Mouse (Mus musculus) hindbrain, embryonic 11.5 days (tissue): ENCODE measurements around the gene Sec23b. TPM values are rescaled to one million over a fixed set of nuclear protein-coding genes. Genes with fewer than 3 reads are reported as not detected.
"Not testable (repeated sequence)": the region's sequence is repeated elsewhere in the genome, so short reads cannot be mapped to it uniquely, and the experiment has no call there.

Experiments used
- ATAC-seq: fragments of 200-750 bp; cut with Nextera tagmentation; 2 replicates; pipeline ENCODE4 v1.8.0; 2017; ENCODE audit warnings: mild to moderate bottlenecking, moderate TSS enrichment, moderate library complexity; ENCODE audit not compliant: low FRiP score
- DNase-seq: peaks from one replicate; pipeline ENCODE4 v3.0.0-alpha.2; 2015; ENCODE audit warnings: low spot score
- H3K27ac ChIP-seq: fragments of 300-500 bp; sonication (generic); 2 replicates; pipeline ENCODE4 v1.5.1; 2014; ENCODE audit warnings: mild to moderate bottlenecking, low read depth, low read length
- H3K27me3 ChIP-seq: fragments of 300-500 bp; sonication (generic); 2 replicates; pipeline ENCODE4 v1.6.1; 2014; ENCODE audit warnings: mild to moderate bottlenecking, low read length, moderate library complexity, mixed read lengths; ENCODE audit not compliant: control insufficient read depth, insufficient read depth
- H3K36me3 ChIP-seq: fragments of 300-500 bp; sonication (generic); 2 replicates; pipeline ENCODE4 v1.6.1; 2014; ENCODE audit warnings: mild to moderate bottlenecking, low read length, moderate library complexity, mixed read lengths; ENCODE audit not compliant: control insufficient read depth, insufficient read depth
- H3K4me1 ChIP-seq: fragments of 300-500 bp; sonication (generic); replicated peaks from 2 replicates; pipeline ENCODE4 v1.6.1; 2014; ENCODE audit warnings: low read length, mixed read lengths; ENCODE audit not compliant: control insufficient read depth, insufficient read depth
- H3K4me2 ChIP-seq: fragments of 300-500 bp; sonication (generic); replicated peaks from 2 replicates; pipeline ENCODE4 v1.6.1; 2014; ENCODE audit warnings: mild to moderate bottlenecking, low read depth, low read length
- H3K4me3 ChIP-seq: fragments of 300-500 bp; sonication (generic); 2 replicates; pipeline ENCODE4 v1.5.1; 2014; ENCODE audit warnings: low read depth, low read length
- H3K9ac ChIP-seq: fragments of 300-500 bp; sonication (generic); 2 replicates; pipeline ENCODE4 v1.6.1; 2014; ENCODE audit warnings: low read depth, low read length
- H3K9me3 ChIP-seq: fragments of 300-500 bp; sonication (generic); 2 replicates; pipeline ENCODE4 v1.6.1; 2016; ENCODE audit warnings: low read length; ENCODE audit not compliant: control insufficient read depth
- WGBS: fragments of 180-500 bp; shearing (Covaris S2); extraction: QIAGEN DNeasy Blood & Tissue Kit; methylation state at CpG from one replicate; pipeline ENCODE4 v1.1.7; 2014; 5-methylcytosine and 5-hydroxymethylcytosine counted together
- polyA plus RNA-seq: library from polyadenylated mRNA; unstranded; fragments of >200 nt; fragmentation: Nextera tagmentation; extraction: Ambion mirVana; gene quantifications from 2 replicates; pipeline ENCODE4 v1.2.1, GENCODE M21; 2014

Gene Sec23b
- polyA plus RNA-seq, 1 experiment from 2014 or later = 94.1 TPM

GRCm38 (mm10) chr2:144593036-144593435, 37.0 kb downstream of the Sec23b start:
- not testable (repeated sequence) for H3K27ac ChIP-seq, H3K4me1 ChIP-seq, H3K36me3 ChIP-seq, ATAC-seq, DNase-seq, H3K9me3 ChIP-seq, H3K9ac ChIP-seq, H3K4me3 ChIP-seq, H3K27me3 ChIP-seq, H3K4me2 ChIP-seq
- 68% methylated on average over 8 of the region's 8 CpGs for WGBS

- WGBS = 2% methylated on average over 31 of the region's 31 CpGs
- H3K27ac ChIP-seq = no peak within 1 kb of the TSS
- H3K9ac ChIP-seq = peak within 1 kb of the TSS; percentile 59
Observed at GRCm38 (mm10) chr2:144593951-144594651, 38.1 kb downstream of the Sec23b start, which contains the start of gene Smim26. Gene Smim26, plus strand, starts transcription at chr2:144594054.

GRCm38 (mm10) chr2:144598006-144598405, 42.0 kb downstream of the Sec23b start:
- H3K9me3 ChIP-seq = no peaks in the 10 kb centered on the region
- no peak overlapping the region for H3K4me3 ChIP-seq
- H3K4me2 ChIP-seq = no peak overlapping the region
- 61% methylated on average over 2 of the region's 2 CpGs for WGBS
- DNase-seq (no peak), ATAC-seq (no peak)
- H3K27ac ChIP-seq = no peak overlapping the region
- H3K36me3 ChIP-seq = no peaks in the 10 kb centered on the region
- H3K27me3 ChIP-seq = no peaks in the 10 kb centered on the region
- H3K9ac ChIP-seq = no peak overlapping the region
- H3K4me1 ChIP-seq = no peaks in the 10 kb centered on the region

More at GRCm38 (mm10) chr2:144593951-144594651, 38.1 kb downstream of the Sec23b start, which contains the start of gene Smim26:
- peak within 1 kb of the TSS; percentile 47 for H3K4me2 ChIP-seq
- no peaks in the 10 kb centered on the region for H3K27me3 ChIP-seq
- peak within 1 kb of the TSS; percentile 48 for H3K4me3 ChIP-seq
- peak; percentile 85 for DNase-seq
- no peaks in the 10 kb centered on the region for H3K36me3 ChIP-seq
- H3K4me1 ChIP-seq = no peaks in the 10 kb centered on the region
- peak; percentile 96 for ATAC-seq
- H3K9me3 ChIP-seq = no peaks in the 10 kb centered on the region

GRCm38 (mm10) chr2:144599831-144600687, 44.0 kb downstream of the Sec23b start, which contains the start of gene Dtd1:
Gene Dtd1, plus strand, starts transcription at chr2:144599897.
- peak within 1 kb of the TSS; percentile 74 for H3K9ac ChIP-seq
- H3K9me3 ChIP-seq = no peaks in the 10 kb centered on the region
- H3K27ac ChIP-seq = no peak within 1 kb of the TSS
- ATAC-seq = peak; percentile 95
- DNase-seq = peak; percentile 88
- no peaks in the 10 kb centered on the region for H3K4me1 ChIP-seq
- no peaks in the 10 kb centered on the region for H3K36me3 ChIP-seq
- H3K27me3 ChIP-seq = no peaks in the 10 kb centered on the region
- WGBS = 2% methylated on average over 48 of the region's 50 CpGs
- H3K4me3 ChIP-seq = peak within 1 kb of the TSS; percentile 50
- peak within 1 kb of the TSS; percentile 52 for H3K4me2 ChIP-seq

- H3K27me3 ChIP-seq = no peaks in the 10 kb centered on the region
- no peak overlapping the region for H3K4me3 ChIP-seq
- no peak overlapping the region for H3K4me2 ChIP-seq
- DNase-seq (no peak), ATAC-seq (no peak)
- H3K9me3 ChIP-seq = no peaks in the 10 kb centered on the region
- no peaks in the 10 kb centered on the region for H3K36me3 ChIP-seq
- WGBS = 96% methylated on average over 1 of the region's 1 CpGs
- no peak overlapping the region for H3K27ac ChIP-seq
- H3K4me1 ChIP-seq = no peaks in the 10 kb centered on the region
- H3K9ac ChIP-seq = no peak overlapping the region
Observed at GRCm38 (mm10) chr2:144601576-144601975, 45.5 kb downstream of the Sec23b start.

GRCm38 (mm10) chr2:144613956-144614355, 57.9 kb downstream of the Sec23b start:
- Histone ChIP-seq H3K4me2 (no peak overlapping the region), H3K27ac (no peak overlapping the region), H3K4me1 (no peaks in the 10 kb centered on the region), H3K9me3 (no peaks in the 10 kb centered on the region), H3K36me3 (no peaks in the 10 kb centered on the region), H3K9ac (no peak overlapping the region), H3K4me3 (no peak overlapping the region), H3K27me3 (no peaks in the 10 kb centered on the region)
- DNase-seq = no peak
- 94% methylated on average over 6 of the region's 6 CpGs for WGBS
- no peak for ATAC-seq

GRCm38 (mm10) chr2:144617074-144617874, 61.2 kb downstream of the Sec23b start:
- no peak overlapping the region for H3K9ac ChIP-seq
- DNase-seq = no peak
- H3K36me3 ChIP-seq = no peaks in the 10 kb centered on the region
- H3K4me2 ChIP-seq = no peak overlapping the region
- no peaks in the 10 kb centered on the region for H3K4me1 ChIP-seq
- H3K9me3 ChIP-seq = no peaks in the 10 kb centered on the region
- H3K27me3 ChIP-seq = no peaks in the 10 kb centered on the region
- H3K27ac ChIP-seq = no peak overlapping the region
- no peak overlapping the region for H3K4me3 ChIP-seq
- 92% methylated on average over 16 of the region's 16 CpGs for WGBS
- ATAC-seq = no peak

GRCm38 (mm10) chr2:144621491-144621890, 65.5 kb downstream of the Sec23b start:
- no peak overlapping the region for H3K4me2 ChIP-seq
- peak; percentile 12 for DNase-seq
- no peak overlapping the region for H3K27ac ChIP-seq
- ATAC-seq = no peak
- WGBS = 38% methylated on average over 6 of the region's 6 CpGs
- H3K4me1 ChIP-seq = no peaks in the 10 kb centered on the region
- no peaks in the 10 kb centered on the region for H3K36me3 ChIP-seq
- H3K9me3 ChIP-seq = no peaks in the 10 kb centered on the region
- no peak overlapping the region for H3K9ac ChIP-seq
- H3K4me3 ChIP-seq = no peak overlapping the region
- no peaks in the 10 kb centered on the region for H3K27me3 ChIP-seq
